Mouse (Mus musculus): ENCODE results near the gene Rpusd1. TPM values are rescaled to one million over a fixed set of nuclear protein-coding genes. Genes with fewer than 3 reads are reported as not detected.

Rpusd1 gene
- total and polyA plus RNA-seq, 3 experiments = 5.6 to 13.8 (median 5.8) TPM

GRCm38 (mm10) chr17:25762591-25762990 is 35.1 kb downstream of the Rpusd1 start:
- no peak for DNase-seq (ENCODE audit: extremely low read depth)
- H3K9ac ChIP-seq (ENCODE audit: insufficient read depth, low read depth) = no peak overlapping the region
- no peak overlapping the region for H3K4me3 ChIP-seq (replicated peaks in 1 of 3; ENCODE audit: low read depth in 2 of 3, low read length in 2 of 3, poor library complexity in 1 of 3)
- in situ Hi-C loops (cut with MboI; ENCODE audit: low pct_ligation_motif_present, low pct_unique_long_range_greater_than_20kb, low sequenced_read_pairs) = no loop called here
- no peak overlapping the region for H3K27ac ChIP-seq (ENCODE audit: insufficient read depth, low read depth)
- peaks cover 84% of the 10 kb centered on the region for H3K27me3 ChIP-seq (replicated peaks)
- dilution Hi-C loops (cut with MboI; ENCODE audit: extremely low pct_ligation_motif_present, extremely low pct_unique_long_range_greater_than_20kb, low sequenced_read_pairs) = no loop called here
- no peaks in the 10 kb centered on the region for H3K79me2 ChIP-seq (replicated peaks; ENCODE audit: control insufficient read depth, extremely low read depth, insufficient read depth, poor library complexity, severe bottlenecking)
- no peak overlapping the region for H3K4me2 ChIP-seq (ENCODE audit: insufficient read depth, low read depth, poor library complexity, severe bottlenecking)
- TF ChIP-seq JUN (IDR thresholded peaks at IDR 0.05; ENCODE audit: insufficient read depth, low read depth, low read length) (no peak), EP300 (IDR thresholded peaks at IDR 0.05; ENCODE audit: low read length) (no peak), ZKSCAN1 (IDR thresholded peaks at IDR 0.05; ENCODE audit: borderline replicate concordance, low read depth, low read length) (no peak), POLR2A (IDR thresholded peaks at IDR 0.05; ENCODE audit: low read depth, low read length) (no peak), MYC (IDR thresholded peaks at IDR 0.05; ENCODE audit: low read depth, low read length) (no peak), ZMIZ1 (IDR thresholded peaks at IDR 0.05; ENCODE audit: low read depth, low read length) (no peak)
- no peaks in the 10 kb centered on the region for H3K36me3 ChIP-seq (replicated peaks in 1 of 2; ENCODE audit: control insufficient read depth in 1 of 2, insufficient read depth in 1 of 2, low read length in 1 of 2)
- no peaks in the 10 kb centered on the region for H3K9me3 ChIP-seq (replicated peaks; ENCODE audit: low read length)
- H3K4me1 ChIP-seq (ENCODE audit: control insufficient read depth in 1 of 2, insufficient read depth in 2 of 2) = no peaks in the 10 kb centered on the region

GRCm38 (mm10) chr17:25765886-25766285 is 38.4 kb downstream of the Rpusd1 start:
- dilution Hi-C loops (cut with MboI; ENCODE audit: extremely low pct_ligation_motif_present, extremely low pct_unique_long_range_greater_than_20kb, low sequenced_read_pairs) = no loop called here
- peaks cover 78% of the 10 kb centered on the region for H3K27me3 ChIP-seq (replicated peaks)
- peaks cover 0 to 7% of the 10 kb centered on the region in 2 experiments; a peak in 2 of 4 replicates for H3K4me1 ChIP-seq (ENCODE audit: control insufficient read depth in 1 of 2, insufficient read depth in 2 of 2)
- in situ Hi-C loops (cut with MboI; ENCODE audit: low pct_ligation_motif_present, low pct_unique_long_range_greater_than_20kb, low sequenced_read_pairs) = no loop called here
- H3K27ac ChIP-seq (ENCODE audit: insufficient read depth, low read depth) = no peak overlapping the region
- H3K9ac ChIP-seq (ENCODE audit: insufficient read depth, low read depth) = no peak overlapping the region
- no peaks in the 10 kb centered on the region for H3K79me2 ChIP-seq (replicated peaks; ENCODE audit: control insufficient read depth, extremely low read depth, insufficient read depth, poor library complexity, severe bottlenecking)
- H3K4me3 ChIP-seq (replicated peaks in 1 of 3; ENCODE audit: low read depth in 2 of 3, low read length in 2 of 3, poor library complexity in 1 of 3) = no peak overlapping the region
- TF ChIP-seq MEF2A (IDR thresholded peaks at IDR 0.05; ENCODE audit: borderline replicate concordance, low read depth, low read length) (no peak), KAT2A (IDR thresholded peaks at IDR 0.05; ENCODE audit: insufficient replicate concordance, low read length) (no peak), BHLHE40 (IDR thresholded peaks at IDR 0.05; ENCODE audit: low read depth, low read length) (no peak), CHD1 (IDR thresholded peaks at IDR 0.05; ENCODE audit: low read depth, low read length) (no peak), ETS1 (conservative IDR thresholded peaks at IDR 0.05; ENCODE audit: low read depth, low read length) (no peak), MYC (IDR thresholded peaks at IDR 0.05; ENCODE audit: low read depth, low read length) (no peak), ELF1 (IDR thresholded peaks at IDR 0.05; ENCODE audit: low read depth, low read length) (no peak)
- no peaks in the 10 kb centered on the region for H3K36me3 ChIP-seq (replicated peaks in 1 of 2; ENCODE audit: control insufficient read depth in 1 of 2, insufficient read depth in 1 of 2, low read length in 1 of 2)
- H3K4me2 ChIP-seq (ENCODE audit: insufficient read depth, low read depth, poor library complexity, severe bottlenecking) = no peak overlapping the region
- H3K9me3 ChIP-seq (replicated peaks; ENCODE audit: low read length) = no peaks in the 10 kb centered on the region
- DNase-seq (ENCODE audit: extremely low read depth) = no peak

- TF ChIP-seq POLR2AphosphoS2 (IDR thresholded peaks at IDR 0.05; ENCODE audit: low read depth, low read length) (no peak), RCOR1 (conservative IDR thresholded peaks at IDR 0.05; ENCODE audit: low read depth, low read length) (no peak), USF2 (conservative IDR thresholded peaks at IDR 0.05; ENCODE audit: low read depth, low read length) (no peak), CHD1 (IDR thresholded peaks at IDR 0.05; ENCODE audit: low read depth, low read length) (no peak), UBTF (IDR thresholded peaks at IDR 0.05; ENCODE audit: low read depth, low read length) (no peak), CTCF (conservative IDR thresholded peaks at IDR 0.05 in 1 of 2, IDR thresholded peaks at IDR 0.05 in 1 of 2; ENCODE audit: low read depth in 2 of 2, low read length in 2 of 2) (no peak), JUN (IDR thresholded peaks at IDR 0.05; ENCODE audit: insufficient read depth, low read depth, low read length) (no peak), JUND (conservative IDR thresholded peaks at IDR 0.05; ENCODE audit: low read depth, low read length) (no peak), ZNF384 (IDR thresholded peaks at IDR 0.05; ENCODE audit: low read depth, low read length) (no peak), SIN3A (IDR thresholded peaks at IDR 0.05; ENCODE audit: low read length) (no peak)
Observed at GRCm38 (mm10) chr17:25769331-25769730, 41.9 kb downstream of the Rpusd1 start.

More at GRCm38 (mm10) chr17:25769331-25769730, 41.9 kb downstream of the Rpusd1 start:
- H3K9me3 ChIP-seq (replicated peaks; ENCODE audit: low read length) = no peaks in the 10 kb centered on the region
- no peak overlapping the region for H3K4me3 ChIP-seq (replicated peaks in 1 of 3; ENCODE audit: low read depth in 2 of 3, low read length in 2 of 3, poor library complexity in 1 of 3)
- peak overlapping the region; percentile 8 for H3K9ac ChIP-seq (ENCODE audit: insufficient read depth, low read depth)
- in situ Hi-C loops (cut with MboI; ENCODE audit: low pct_ligation_motif_present, low pct_unique_long_range_greater_than_20kb, low sequenced_read_pairs) = no loop called here
- H3K79me2 ChIP-seq (replicated peaks; ENCODE audit: control insufficient read depth, extremely low read depth, insufficient read depth, poor library complexity, severe bottlenecking) = 0 out of 2 replicates have a peak, but pooled peaks cover 3% of the 10 kb centered on the region
- dilution Hi-C loops (cut with MboI; ENCODE audit: extremely low pct_ligation_motif_present, extremely low pct_unique_long_range_greater_than_20kb, low sequenced_read_pairs) = no loop called here
- peaks cover 3 to 7% of the 10 kb centered on the region in 2 experiments for H3K4me1 ChIP-seq (ENCODE audit: control insufficient read depth in 1 of 2, insufficient read depth in 2 of 2)
- H3K27ac ChIP-seq (ENCODE audit: insufficient read depth, low read depth) = peak overlapping the region; percentile 30; the same call in 1 of the 2 replicates
- DNase-seq (ENCODE audit: extremely low read depth) = no peak
- H3K36me3 ChIP-seq (replicated peaks in 1 of 2; ENCODE audit: control insufficient read depth in 1 of 2, insufficient read depth in 1 of 2, low read length in 1 of 2) = no peaks in the 10 kb centered on the region
- peak overlapping the region; percentile 57 for H3K4me2 ChIP-seq (ENCODE audit: insufficient read depth, low read depth, poor library complexity, severe bottlenecking)
- H3K27me3 ChIP-seq (replicated peaks) = peaks cover 66% of the 10 kb centered on the region

Measured in CH12.LX (cell line).